Mouse (Mus musculus): ENCODE data around the gene Chrna5. TPM values are rescaled to one million over a fixed set of nuclear protein-coding genes. Genes with fewer than 3 reads are reported as not detected.

Gene Chrna5
- polyA plus RNA-seq, 1 experiment from 2014 or later = 0.14 TPM

Other genes starting within 250 kb of the Chrna5 start
- 148 and 149 TPM in 2 replicates for gene Wdr61, start 246.4 kb upstream of the Chrna5 start, polyA plus RNA-seq (2015; fragmentation: Nextera tagmentation; extraction: Ambion mirVana)
- 18.6 and 19.1 TPM in 2 replicates for gene Crabp1, start 216.1 kb upstream of the Chrna5 start, polyA plus RNA-seq (2015; fragmentation: Nextera tagmentation; extraction: Ambion mirVana)
- 29.1 and 29.7 TPM in 2 replicates for gene Ireb2, start 117.1 kb upstream of the Chrna5 start, polyA plus RNA-seq (2015; fragmentation: Nextera tagmentation; extraction: Ambion mirVana)
- gene Hykk, start 63.6 kb upstream of the Chrna5 start, polyA plus RNA-seq (2015; fragmentation: Nextera tagmentation; extraction: Ambion mirVana) = 3.9 and 4.3 TPM in 2 replicates
- gene Psma4, start 30.1 kb upstream of the Chrna5 start, polyA plus RNA-seq (2015; fragmentation: Nextera tagmentation; extraction: Ambion mirVana) = 284 and 288 TPM in 2 replicates
- gene AY074887, start 29.9 kb upstream of the Chrna5 start, polyA plus RNA-seq (2015; fragmentation: Nextera tagmentation; extraction: Ambion mirVana) = 0.65 and 1.3 TPM in 2 replicates
- gene Chrna3, start 45.7 kb downstream of the Chrna5 start, polyA plus RNA-seq (2015; fragmentation: Nextera tagmentation; extraction: Ambion mirVana) = 0.40 and 0.72 TPM in 2 replicates
- 0.14 and 0.31 TPM in 2 replicates for gene Chrnb4, start 67.9 kb downstream of the Chrna5 start, polyA plus RNA-seq (2015; fragmentation: Nextera tagmentation; extraction: Ambion mirVana)
- 35.1 and 37.4 TPM in 2 replicates for gene Ube2q2, start 168.0 kb downstream of the Chrna5 start, polyA plus RNA-seq (2015; fragmentation: Nextera tagmentation; extraction: Ambion mirVana)
- gene Fbxo22, start 228.0 kb downstream of the Chrna5 start, polyA plus RNA-seq (2015; fragmentation: Nextera tagmentation; extraction: Ambion mirVana) = 57.2 and 64.1 TPM in 2 replicates